Mouse (Mus musculus) brain, adult 2 months (tissue): ENCODE measurements around the gene D430042O09Rik.
A peak's percentile ranks its signal among the peaks of the same experiment; 100 is the strongest.

Experiments
- DNase-seq: peaks from one replicate; pipeline ENCODE4 v3.0.0; 2011; ENCODE audit warnings: low read depth, low spot score

Gene D430042O09Rik

GRCm38 (mm10) chr7:125872202-125872580 lies 164.5 kb downstream of the D430042O09Rik start:
- peak; percentile 36 for DNase-seq

GRCm38 (mm10) chr7:125872874-125873273 lies 165.2 kb downstream of the D430042O09Rik start:
- no peak for DNase-seq

- no peak for DNase-seq
Measured at GRCm38 (mm10) chr7:125873971-125874495, 166.3 kb downstream of the D430042O09Rik start.

GRCm38 (mm10) chr7:125878040-125878439 lies 170.4 kb downstream of the D430042O09Rik start:
- DNase-seq: peak; percentile 25

GRCm38 (mm10) chr7:125883232-125883631 lies 175.5 kb downstream of the D430042O09Rik start:
- no peak for DNase-seq

- DNase-seq: no peak
Measured at GRCm38 (mm10) chr7:125886116-125886680, 178.5 kb downstream of the D430042O09Rik start.

GRCm38 (mm10) chr7:125887124-125887523 lies 179.4 kb downstream of the D430042O09Rik start:
- no peak for DNase-seq

- DNase-seq: peak; percentile 60
Measured at GRCm38 (mm10) chr7:125887761-125888160, 180.1 kb downstream of the D430042O09Rik start.

GRCm38 (mm10) chr7:125888373-125888772 lies 180.7 kb downstream of the D430042O09Rik start:
- DNase-seq: peak; percentile 90

- DNase-seq: no peak
Measured at GRCm38 (mm10) chr7:125893621-125894020, 185.9 kb downstream of the D430042O09Rik start.

- DNase-seq: peak; percentile 60
Measured at GRCm38 (mm10) chr7:125897059-125897458, 189.4 kb downstream of the D430042O09Rik start.

GRCm38 (mm10) chr7:125899036-125899435 lies 191.3 kb downstream of the D430042O09Rik start:
- peak; percentile 95 for DNase-seq

- DNase-seq: no peak
Measured at GRCm38 (mm10) chr7:125899916-125900315, 192.2 kb downstream of the D430042O09Rik start.

- DNase-seq: peak; percentile 70
Measured at GRCm38 (mm10) chr7:125900386-125901161, 192.9 kb downstream of the D430042O09Rik start.

GRCm38 (mm10) chr7:125920801-125921200 lies 213.1 kb downstream of the D430042O09Rik start:
- no peak for DNase-seq

- no peak for DNase-seq
Measured at GRCm38 (mm10) chr7:125924044-125924443, 216.4 kb downstream of the D430042O09Rik start.
